Mouse (Mus musculus) retina, postnatal 1 day (tissue): ENCODE results near the gene Lrrc8e.
"Not testable (repeated sequence)": the region's sequence is repeated elsewhere in the genome, so short reads cannot be mapped to it uniquely, and the experiment has no call there.

Experiments used
- DNase-seq: peaks from one replicate; pipeline ENCODE4 v3.0.0-alpha.2; 2012

Lrrc8e gene

GRCm38 (mm10) chr8:4222059-4222458, 4.6 kb upstream of the Lrrc8e start:
- no peak for DNase-seq

- DNase-seq = peak; percentile 24
Measured at GRCm38 (mm10) chr8:4226323-4226722, 304 bp upstream of the Lrrc8e start.

- DNase-seq = no peak
Measured at GRCm38 (mm10) chr8:4227919-4228318, 1.3 kb downstream of the Lrrc8e start.

- DNase-seq = no peak
Measured at GRCm38 (mm10) chr8:4229784-4230183, 3.2 kb downstream of the Lrrc8e start.

GRCm38 (mm10) chr8:4230612-4231351, 4.2 kb downstream of the Lrrc8e start:
- no peak for DNase-seq

- no peak for DNase-seq
Measured at GRCm38 (mm10) chr8:4237814-4238433, 11.3 kb downstream of the Lrrc8e start.

GRCm38 (mm10) chr8:4238434-4239192, 12.0 kb downstream of the Lrrc8e start, which contains the start of the genes Map2k7 and Gm49320:
Gene Map2k7, plus strand, starts transcription at chr8:4238740.
Gene Gm49320, plus strand, starts transcription at chr8:4238865.
- DNase-seq = peak; percentile 100

GRCm38 (mm10) chr8:4239193-4239890, 12.7 kb downstream of the Lrrc8e start:
- no peak for DNase-seq

- DNase-seq = no peak
Measured at GRCm38 (mm10) chr8:4245061-4245460, 18.4 kb downstream of the Lrrc8e start.

- no peak for DNase-seq
Measured at GRCm38 (mm10) chr8:4245737-4246136, 19.1 kb downstream of the Lrrc8e start.

GRCm38 (mm10) chr8:4247241-4247640, 20.6 kb downstream of the Lrrc8e start:
- DNase-seq = no peak

- DNase-seq = no peak
Measured at GRCm38 (mm10) chr8:4247951-4248540, 21.4 kb downstream of the Lrrc8e start, which contains the start of gene Tgfbr3l. Gene Tgfbr3l, plus strand, starts transcription at chr8:4248214.

GRCm38 (mm10) chr8:4249213-4249612, 22.6 kb downstream of the Lrrc8e start:
- no peak for DNase-seq

- peak; percentile 87 for DNase-seq
Measured at GRCm38 (mm10) chr8:4250306-4250970, 23.8 kb downstream of the Lrrc8e start.

- DNase-seq = no peak
Measured at GRCm38 (mm10) chr8:4252116-4252760, 25.6 kb downstream of the Lrrc8e start.

GRCm38 (mm10) chr8:4252934-4253841, 26.6 kb downstream of the Lrrc8e start, which contains the start of gene Snapc2:
Gene Snapc2, plus strand, starts transcription at chr8:4253080.
- peak; percentile 98 for DNase-seq

GRCm38 (mm10) chr8:4254001-4254400, 27.4 kb downstream of the Lrrc8e start:
- peak; percentile 63 for DNase-seq

- not testable (repeated sequence) for DNase-seq
Measured at GRCm38 (mm10) chr8:4255471-4255870, 28.8 kb downstream of the Lrrc8e start.

GRCm38 (mm10) chr8:4256911-4257310, 30.3 kb downstream of the Lrrc8e start:
- no peak for DNase-seq

- DNase-seq = no peak
Measured at GRCm38 (mm10) chr8:4257350-4257749, 30.7 kb downstream of the Lrrc8e start.
